Mouse (Mus musculus) kidney, postnatal 36 days (tissue): ENCODE measurements at regions not wholly inside any gene's neighbourhood (a gene's known extent, or its start where the extent isn't known, plus 50 kb on each side); places are given as distances from the start of the nearest gene placed in this dataset.

ENCODE experiments used
- DNase-seq, 2 experiments: peaks; one replicate each; pipeline ENCODE4 v3.0.0; 2021 to 2022; ENCODE audit warnings: mixed read lengths in 2 of 2

DNA sequence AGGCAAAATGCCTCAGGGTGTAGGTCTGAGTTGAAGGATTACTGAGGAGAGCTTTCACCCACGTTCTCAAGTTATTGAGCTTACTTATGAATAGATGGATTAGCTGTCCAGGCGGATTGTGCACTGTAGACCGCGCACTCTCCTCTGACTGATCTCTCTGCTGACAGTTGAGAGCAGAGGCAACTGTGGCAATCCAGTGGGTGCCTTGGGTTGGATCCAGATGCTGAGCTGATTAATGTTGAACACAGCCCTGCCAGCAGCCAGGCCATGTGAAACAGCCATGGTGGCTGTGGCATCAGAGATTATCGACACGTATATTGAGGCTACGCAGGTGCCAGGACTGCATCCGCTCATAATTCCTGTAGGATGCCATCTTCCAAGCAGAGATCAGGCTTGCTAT, 53.6 kb downstream of the Gm10320 start:
- no peak for DNase-seq

DNA sequence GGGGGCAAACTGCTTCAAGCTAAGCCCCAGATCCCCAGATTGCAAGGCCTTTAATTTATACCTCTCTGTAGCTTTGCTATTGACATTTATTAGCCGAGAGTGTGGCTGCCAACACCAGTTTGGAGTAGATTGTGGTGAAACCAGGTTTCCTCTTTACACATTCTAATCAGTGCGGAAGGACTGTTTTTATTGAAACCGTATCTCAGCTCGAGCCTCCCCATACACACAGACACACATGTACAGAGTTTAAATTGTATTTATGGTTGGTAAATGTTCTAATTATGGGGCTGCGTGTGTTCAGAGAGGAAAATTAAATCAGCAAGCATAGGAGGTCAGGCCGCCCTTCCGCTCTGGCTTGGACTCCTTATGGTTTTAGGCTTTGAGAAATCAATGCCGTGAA, 54.8 kb downstream of the Gm10320 start:
- DNase-seq: no peak

- DNase-seq: no peak
Measured at GRCm38 (mm10) chr13:98435245-98435975, 56.4 kb downstream of the Gm10320 start.

- DNase-seq: no peak
Measured at GRCm38 (mm10) chr13:98429851-98430250, 62.0 kb downstream of the Gm10320 start.

GRCm38 (mm10) chr13:98427660-98428059, 64.1 kb downstream of the Gm10320 start:
- DNase-seq: peak; percentile 19 to 41

DNA sequence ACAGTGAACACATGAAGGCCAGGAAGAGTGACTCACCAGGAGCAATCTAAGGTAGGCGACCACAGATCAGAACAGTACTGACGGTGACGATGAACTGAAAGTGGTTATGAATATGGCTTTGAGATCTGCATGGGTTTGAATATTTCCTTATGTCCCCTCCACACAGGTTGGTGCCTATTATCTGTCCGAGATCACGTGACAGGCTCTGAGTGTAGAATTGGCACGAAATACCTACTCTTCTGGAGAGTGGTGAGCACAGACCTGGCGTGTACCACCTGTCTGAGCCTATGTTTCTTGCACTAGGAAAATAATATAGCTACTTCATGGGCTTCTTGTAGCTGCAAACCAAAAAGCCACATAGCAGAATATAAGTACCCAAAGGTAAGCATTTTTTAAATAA, 66.8 kb downstream of the Gm10320 start:
- no peak for DNase-seq

GRCm38 (mm10) chr13:98424000-98424399, 67.8 kb downstream of the Gm10320 start:
- DNase-seq: peak; percentile 19 to 31

- no peak for DNase-seq
Measured at GRCm38 (mm10) chr13:98420419-98421043, 66.5 kb downstream of the Foxd1 start.

DNA sequence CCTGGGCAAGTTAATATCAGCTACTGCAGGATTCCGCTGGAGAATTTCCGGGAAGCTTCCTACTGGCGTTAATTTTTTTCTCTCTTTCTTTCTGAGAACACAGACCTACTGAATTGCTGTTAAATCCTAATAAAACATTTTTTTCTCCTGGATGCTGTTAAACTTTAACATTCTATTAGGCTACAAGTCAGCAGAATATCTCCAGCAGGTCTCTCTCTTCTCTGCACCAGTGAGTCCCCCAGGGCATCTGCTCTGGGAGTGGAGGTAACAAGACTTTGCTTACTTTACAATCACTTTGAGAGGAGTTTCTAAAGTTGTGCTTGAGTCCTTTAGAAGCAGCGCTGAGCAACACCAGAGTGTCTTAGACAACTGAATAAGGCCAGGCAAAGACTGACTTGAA, 63.7 kb downstream of the Foxd1 start:
- peak; percentile 38 to 46 for DNase-seq

- peak; percentile 29 to 34 for DNase-seq
Measured at GRCm38 (mm10) chr13:98416457-98416856, 62.4 kb downstream of the Foxd1 start.

DNA sequence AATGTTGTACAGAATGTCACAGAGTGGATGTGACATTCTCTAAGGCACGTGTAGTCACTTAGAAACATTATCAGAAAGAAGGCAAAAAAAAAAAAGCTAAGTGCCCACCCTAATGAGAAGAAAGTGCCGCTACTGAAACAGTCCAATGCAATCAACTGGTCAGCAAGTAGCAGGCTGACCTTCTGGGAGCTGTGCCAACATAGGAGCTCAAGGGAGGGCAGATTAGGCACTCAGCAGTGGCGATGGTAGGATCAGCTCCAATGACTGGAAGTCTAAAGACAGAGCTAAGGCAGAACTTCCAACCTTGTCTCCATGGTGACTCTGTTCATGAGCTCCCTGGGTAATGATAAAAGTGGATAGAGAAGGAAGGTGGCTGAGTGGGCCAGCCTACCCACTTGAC, 60.8 kb downstream of the Foxd1 start:
- DNase-seq: peak; percentile 79

DNA sequence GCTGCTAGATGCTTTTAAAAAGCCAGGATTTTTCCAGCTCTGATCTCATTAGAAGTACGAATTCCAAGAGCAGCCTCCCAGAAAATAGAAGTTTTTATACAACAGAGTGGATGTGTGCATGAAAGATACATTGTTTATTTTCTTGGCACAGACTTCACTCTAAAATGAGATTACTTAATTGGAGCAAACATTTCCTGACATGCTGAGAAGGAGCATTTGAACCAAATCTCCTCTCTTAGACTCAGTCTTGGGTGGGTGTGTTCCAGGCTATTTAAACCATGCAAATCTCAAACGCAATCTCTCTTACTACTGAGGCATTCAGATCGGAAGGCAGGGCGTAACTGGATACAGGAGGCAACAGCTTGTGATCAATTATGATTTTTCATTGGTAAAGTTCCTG, 59.2 kb downstream of the Foxd1 start:
- DNase-seq: no peak
